Mouse (Mus musculus) inflammation-experienced regulatory T-cells, adult 6 months (primary cell): ENCODE data around the gene Lect2. TPM values are rescaled to one million over a fixed set of nuclear protein-coding genes. Genes with fewer than 3 reads are reported as not detected.

ENCODE experiments used
- ATAC-seq: one replicate; pipeline ENCODE4 v1.8.0; 2017
- polyA plus RNA-seq, 3 experiments: library from polyadenylated mRNA; unstranded; fragments of 100-300 nt; shearing (Covaris generic); gene quantifications; one replicate each; pipeline ENCODE4 v1.2.1; 2017

Gene Lect2
- polyA plus RNA-seq, 3 experiments from 2014 or later: not detected

DNA sequence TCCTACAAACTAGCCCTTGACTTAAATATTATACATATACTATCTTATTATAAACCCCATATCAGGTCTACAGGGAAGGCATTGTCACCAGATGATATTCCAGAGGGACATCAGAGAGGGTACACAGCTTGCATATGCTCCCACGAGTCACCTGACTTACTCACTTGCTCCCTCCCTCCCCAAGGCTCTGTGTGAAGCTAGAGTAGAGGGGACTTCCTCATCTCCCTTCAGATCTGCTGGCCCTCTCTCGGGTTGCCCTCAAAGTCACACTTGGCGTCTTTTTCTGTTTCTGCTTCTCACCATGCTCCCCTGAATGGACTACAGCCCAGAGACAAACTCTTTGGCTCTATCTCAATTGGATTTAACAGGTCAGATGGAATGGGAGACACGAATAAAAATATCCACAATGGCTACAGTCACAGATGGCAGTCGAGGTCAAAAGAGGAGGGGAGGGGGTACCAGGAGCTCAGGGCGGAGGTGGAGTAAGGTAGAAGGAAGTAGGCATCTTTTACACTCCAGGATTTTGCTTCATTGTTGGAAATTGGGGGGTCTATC is 46.4 kb downstream of the Lect2 start:
- no peak for ATAC-seq

DNA sequence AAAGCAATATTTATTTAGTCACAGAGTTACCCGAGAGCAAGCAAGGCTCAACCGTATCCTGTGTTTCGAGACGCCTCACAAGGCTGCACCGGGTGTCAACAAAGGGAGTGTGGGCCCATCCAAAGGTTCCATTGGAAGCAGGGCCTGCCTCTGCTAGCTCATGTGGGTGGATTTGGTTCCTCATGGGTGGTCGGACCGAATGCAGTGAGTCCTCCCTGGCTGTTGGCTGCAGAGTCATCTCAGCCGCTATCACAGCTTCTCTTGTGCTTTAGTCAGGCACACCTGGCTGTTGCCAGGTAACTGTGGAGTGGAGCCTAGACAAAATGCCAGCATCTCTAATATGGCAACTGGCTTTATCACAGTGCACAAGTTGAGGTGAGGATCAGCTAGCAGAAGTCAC is 47.7 kb downstream of the Lect2 start:
- no peak for ATAC-seq

DNA sequence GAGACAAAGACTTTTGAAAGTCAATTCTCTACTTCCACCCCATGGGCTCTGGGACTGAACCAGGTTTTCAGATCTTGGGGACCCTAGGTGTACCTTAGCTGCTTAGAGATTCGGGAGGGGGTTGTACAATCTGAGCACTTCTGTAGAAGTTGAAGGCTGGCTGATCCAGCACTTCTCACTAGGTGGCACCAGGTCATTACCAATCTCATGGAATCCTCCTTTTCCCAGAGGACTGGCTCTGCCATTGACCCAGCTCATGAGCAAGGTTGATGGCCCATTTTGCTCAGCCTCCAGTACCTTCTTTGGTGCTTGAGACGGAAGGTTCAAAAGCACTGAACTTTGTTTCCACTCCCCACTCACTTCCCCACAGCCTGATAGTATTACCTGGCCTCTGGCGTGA is 48.2 kb downstream of the Lect2 start:
- no peak for ATAC-seq

DNA sequence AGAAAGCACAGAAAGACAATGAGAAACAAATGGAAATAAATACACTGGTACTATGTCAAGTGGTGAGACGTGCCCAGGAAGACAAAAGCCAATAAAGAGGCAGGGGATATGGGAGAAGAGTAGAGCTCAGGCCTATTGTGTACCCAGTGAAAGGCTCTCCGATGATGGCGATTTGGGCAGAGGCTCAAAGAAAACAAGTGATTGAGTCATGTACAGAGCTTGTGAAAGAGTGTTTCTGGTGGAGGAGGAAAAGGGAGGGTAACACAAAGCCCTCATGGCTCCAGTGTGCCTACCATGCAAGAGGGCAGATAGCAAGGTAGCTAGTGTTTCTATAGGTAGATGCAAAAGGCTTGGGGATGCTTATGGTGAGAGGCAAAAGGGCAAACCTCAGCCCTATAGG is 53.9 kb downstream of the Lect2 start:
- no peak for ATAC-seq

Other genes starting within 250 kb of the Lect2 start
- not detected for gene Gm3045, start 121.9 kb downstream of the Lect2 start, polyA plus RNA-seq
- gene Slc25a48, start 110.1 kb downstream of the Lect2 start, polyA plus RNA-seq: not detected
- not detected for gene Il9, start 66.3 kb downstream of the Lect2 start, polyA plus RNA-seq
- gene Fbxl21, start 26.0 kb downstream of the Lect2 start, polyA plus RNA-seq: 1 to 10 TPM in 2 of 3 experiments, under 1 TPM in 1; 0.23 to 2.1 (median 1.5) TPM
- 1 to 10 TPM in 1 of 3 experiments, under 1 TPM in 1, not detected in 1; 0.41 to 1.1 TPM for gene Tgfbi, start 61.0 kb upstream of the Lect2 start, polyA plus RNA-seq
- 10 to 100 TPM in 2 of 3 experiments, 1 to 10 TPM in 1; 7.3 to 10.6 (median 10.5) TPM for gene Smad5, start 154.5 kb upstream of the Lect2 start, polyA plus RNA-seq
- not detected for gene Gm45623, start 205.3 kb upstream of the Lect2 start, polyA plus RNA-seq